Mouse (Mus musculus) thymus, adult 2 months (tissue): ENCODE data around the gene Cd4. TPM values are rescaled to one million over a fixed set of nuclear protein-coding genes. Genes with fewer than 3 reads are reported as not detected.
"Not testable (repeated sequence)": the region's sequence is repeated elsewhere in the genome, so short reads cannot be mapped to it uniquely, and the experiment has no call there.

Experiments
- DNase-seq: peaks from one replicate; pipeline ENCODE4 v3.0.0; 2021
- H3K27ac ChIP-seq: fragments of 200-500 bp; 2 replicates; pipeline ENCODE4 v1.5.1; 2012; ENCODE audit warnings: low read length, control low read depth; ENCODE audit not compliant: control insufficient read depth, insufficient read depth
- H3K27me3 ChIP-seq: fragments of 200-500 bp; 2 replicates; pipeline ENCODE4 v1.6.1; 2012; ENCODE audit warnings: mild to moderate bottlenecking, low read length, moderate library complexity, mixed read lengths; ENCODE audit not compliant: control insufficient read depth, insufficient read depth
- H3K36me3 ChIP-seq: fragments of 200-500 bp; 2 replicates; pipeline ENCODE4 v1.6.1; 2012; ENCODE audit warnings: mild to moderate bottlenecking, low read length, moderate library complexity; ENCODE audit not compliant: control insufficient read depth, insufficient read depth
- H3K4me1 ChIP-seq: fragments of 200-500 bp; replicated peaks from 2 replicates; pipeline ENCODE4 v1.6.1; 2012; ENCODE audit warnings: low read length; ENCODE audit not compliant: control insufficient read depth, insufficient read depth
- H3K4me3 ChIP-seq: fragments of 200-500 bp; 2 replicates; pipeline ENCODE4 v1.5.1; 2012; ENCODE audit warnings: mild to moderate bottlenecking, low read length, control low read depth, moderate library complexity; ENCODE audit not compliant: control insufficient read depth, insufficient read depth
- CTCF ChIP-seq: fragments of 200-500 bp; IDR thresholded peaks from 2 replicates; pipeline ENCODE4 v1.5.1; 2012; ENCODE audit warnings: mild to moderate bottlenecking, control low read depth, low read length, moderate library complexity, borderline replicate concordance; ENCODE audit not compliant: control insufficient read depth, poor library complexity, insufficient read depth; ENCODE audit errors: extremely low read depth
- POLR2A ChIP-seq: fragments of 200-500 bp; IDR thresholded peaks from 2 replicates; pipeline ENCODE4 v1.6.1; 2012; ENCODE audit warnings: mild to moderate bottlenecking, low read length, control low read depth, moderate library complexity; ENCODE audit not compliant: control insufficient read depth, poor library complexity, insufficient read depth; ENCODE audit errors: extremely low read depth
- WGBS: fragments of 180-500 bp; shearing (Covaris S2); methylation state at CpG from one replicate; pipeline ENCODE4 v1.1.7; 2018; 5-methylcytosine and 5-hydroxymethylcytosine counted together
- polyA plus RNA-seq: library from polyadenylated mRNA; depleted of rRNA; stranded (reverse); fragments of >200 nt; gene quantifications from 2 replicates; pipeline ENCODE4 v1.2.3, GENCODE M21; 2012

Gene Cd4
- polyA plus RNA-seq, 1 experiment = 565 TPM

DNA sequence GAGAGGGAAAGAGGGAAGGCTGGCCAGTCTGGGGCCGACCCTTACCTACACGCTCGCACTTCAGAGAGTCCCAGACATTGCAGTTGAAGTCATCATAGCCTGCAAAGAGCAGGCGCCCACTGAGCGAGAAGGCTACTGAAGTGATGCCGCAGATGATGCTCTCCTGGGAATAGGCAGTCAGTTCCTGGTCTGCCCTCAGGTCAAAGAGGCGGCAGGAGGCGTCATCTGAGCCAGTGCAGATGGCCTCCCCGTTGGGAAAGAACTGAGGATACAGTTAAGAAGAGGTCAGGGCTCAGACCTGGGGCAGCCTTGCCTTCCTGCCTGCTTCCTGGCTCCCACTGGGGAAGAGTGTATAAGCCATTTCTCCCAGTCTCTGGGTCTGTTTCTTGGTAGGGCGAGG lies 52.5 kb downstream of the Cd4 start:
- no peak overlapping the region for H3K4me3 ChIP-seq
- H3K27ac ChIP-seq = no peak overlapping the region
- no peak for DNase-seq
- TF ChIP-seq POLR2A (no peak), CTCF (no peak)
- 0 out of 2 replicates have a peak, but pooled peaks cover 3% of the 10 kb centered on the region for H3K4me1 ChIP-seq
- H3K36me3 ChIP-seq = peaks cover 12% of the 10 kb centered on the region; the same call in 1 of the 2 replicates
- 93% methylated on average over 10 of the region's 10 CpGs for WGBS
- no peaks in the 10 kb centered on the region for H3K27me3 ChIP-seq

DNA sequence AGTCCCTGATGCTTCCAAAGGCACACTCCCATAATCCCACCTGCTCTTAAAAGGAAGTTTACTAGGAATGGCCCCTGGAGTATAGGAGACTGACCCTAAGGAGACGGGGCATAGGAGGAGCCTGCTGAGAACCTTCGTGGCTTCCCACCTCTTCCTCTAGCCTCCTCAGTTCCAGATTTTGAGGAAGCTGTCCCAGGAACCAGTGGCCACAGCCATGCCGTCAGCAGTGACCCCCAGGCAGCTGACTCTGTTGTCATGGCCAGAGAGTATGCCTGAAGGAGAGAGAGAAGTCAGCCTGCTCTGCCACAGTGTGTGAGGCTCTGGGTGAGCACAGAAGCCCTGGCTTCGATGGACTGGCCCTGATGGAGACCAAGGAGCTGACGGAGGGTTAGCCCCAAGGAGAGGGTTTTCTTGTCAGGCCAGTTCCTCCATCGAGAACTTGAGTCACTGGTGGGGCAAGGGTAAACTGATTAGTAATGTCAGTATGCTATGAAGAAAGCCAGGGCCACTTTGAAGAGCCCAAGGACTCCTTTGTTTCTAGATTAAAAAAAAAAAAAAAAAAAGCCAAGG lies 53.4 kb downstream of the Cd4 start:
- H3K36me3 ChIP-seq = peaks cover 12% of the 10 kb centered on the region; the same call in 1 of the 2 replicates
- DNase-seq = no peak
- 85% methylated on average over 6 of the region's 6 CpGs for WGBS
- TF ChIP-seq POLR2A = no peak
- TF ChIP-seq CTCF = no peak
- peaks cover 7% of the 10 kb centered on the region for H3K4me1 ChIP-seq
- no peak overlapping the region for H3K27ac ChIP-seq
- no peak overlapping the region for H3K4me3 ChIP-seq
- no peaks in the 10 kb centered on the region for H3K27me3 ChIP-seq

DNA sequence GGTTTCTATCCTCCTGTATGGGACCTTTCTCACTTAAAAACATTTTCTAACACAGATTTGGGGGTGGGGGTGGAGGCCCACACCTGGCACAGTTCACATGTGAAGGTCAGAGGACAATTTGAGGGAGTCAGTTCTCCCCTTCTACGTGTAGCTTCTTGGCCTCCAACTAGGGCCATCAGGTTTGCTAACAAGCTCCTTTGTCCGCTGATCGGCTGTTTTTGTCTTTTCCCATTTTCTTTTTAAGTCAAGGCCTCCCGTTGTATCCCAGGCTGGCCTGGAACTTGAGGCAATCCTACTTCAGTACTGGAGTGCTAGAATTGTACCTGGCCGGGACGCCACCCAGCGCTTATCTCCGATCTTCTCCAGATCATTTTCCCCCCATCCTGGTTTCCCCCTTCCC lies 56.4 kb downstream of the Cd4 start:
- H3K4me1 ChIP-seq = peaks cover 14% of the 10 kb centered on the region

DNA sequence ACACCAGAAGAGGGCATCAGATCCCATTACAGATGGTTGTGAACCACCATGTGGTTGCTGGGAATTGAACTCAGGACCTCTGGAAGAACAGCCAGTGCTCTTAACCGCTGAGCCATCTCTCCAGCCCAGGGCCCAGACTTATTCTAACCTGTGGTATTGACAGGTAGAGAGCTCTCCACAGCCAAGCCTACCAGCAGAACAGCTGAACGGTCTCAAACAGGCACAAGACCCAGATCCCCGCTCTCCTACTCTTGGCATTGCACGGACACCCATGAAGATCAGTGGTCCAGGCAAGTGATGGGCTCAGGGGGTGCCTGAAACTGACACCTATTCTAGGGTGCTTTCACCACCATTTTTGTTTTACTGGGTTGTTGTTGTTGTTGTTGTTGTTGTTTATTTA lies 56.8 kb downstream of the Cd4 start:
- H3K4me1 ChIP-seq = peaks cover 14% of the 10 kb centered on the region

More for the DNA sequence above, 56.4 kb downstream of the Cd4 start:
- WGBS = 96% methylated on average over 8 of the region's 8 CpGs
- H3K36me3 ChIP-seq = peaks cover 12% of the 10 kb centered on the region; the same call in 1 of the 2 replicates
- H3K27ac ChIP-seq = no peak overlapping the region
- H3K4me3 ChIP-seq = no peak overlapping the region
- DNase-seq = no peak
- TF ChIP-seq CTCF = no peak
- TF ChIP-seq POLR2A = no peak
- no peaks in the 10 kb centered on the region for H3K27me3 ChIP-seq

DNA sequence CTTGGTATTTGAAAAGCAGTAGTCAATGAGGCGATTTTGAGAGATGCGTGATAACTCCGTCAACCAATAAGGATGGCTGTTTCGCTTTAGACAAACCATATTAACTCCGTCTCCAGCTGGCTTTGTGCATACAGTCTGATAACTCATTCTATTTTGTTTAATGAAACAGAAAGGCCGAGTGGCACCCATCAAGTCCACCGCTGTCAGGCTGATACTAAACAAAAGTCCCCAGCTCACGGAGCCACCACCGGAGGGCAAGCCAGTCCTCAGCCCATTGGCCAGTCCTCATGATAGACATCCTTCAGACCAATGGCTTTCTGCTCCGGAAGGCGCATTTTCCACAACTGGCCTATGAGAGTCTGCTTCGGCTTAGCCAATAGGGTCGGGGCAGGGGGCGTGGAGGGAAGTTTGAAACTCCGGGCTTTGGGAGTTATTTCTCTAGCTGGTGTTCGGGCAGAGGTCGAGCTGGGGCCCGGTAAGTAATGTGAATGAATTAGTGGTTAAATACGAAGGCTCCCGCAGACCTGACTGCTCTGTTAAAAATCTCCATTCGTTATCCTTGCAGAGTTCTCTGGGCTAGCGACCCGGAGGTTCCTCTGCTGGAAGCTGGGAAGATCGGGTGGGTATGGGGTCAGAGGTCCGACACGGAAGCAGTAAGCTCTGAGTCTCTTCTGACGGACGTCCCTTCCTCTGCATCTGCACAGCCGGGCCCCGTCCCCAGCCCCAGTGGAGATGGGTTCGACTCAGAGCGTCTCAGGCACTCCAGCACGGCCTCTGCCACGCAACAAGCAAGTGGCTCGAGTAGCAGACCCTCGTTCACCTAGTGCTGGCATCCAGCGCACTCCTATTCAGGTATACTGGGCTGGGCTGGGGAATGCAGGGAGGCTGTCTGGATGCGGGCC lies 58.0 kb downstream of the Cd4 start:
- peaks cover 14% of the 10 kb centered on the region for H3K4me1 ChIP-seq
- TF ChIP-seq CTCF (no peak), POLR2A (peak; percentile 49; the same call in 1 of the 2 replicates)
- peak overlapping the region; percentile 51 for H3K4me3 ChIP-seq
- peak overlapping the region; percentile 58 for H3K27ac ChIP-seq
- no peaks in the 10 kb centered on the region for H3K27me3 ChIP-seq
- DNase-seq = peak; percentile 93
- peaks cover 7% of the 10 kb centered on the region; the same call in 1 of the 2 replicates for H3K36me3 ChIP-seq
- 2% methylated on average over 38 of the region's 38 CpGs for WGBS

More for the DNA sequence above, 56.8 kb downstream of the Cd4 start:
- H3K4me3 ChIP-seq, H3K27me3 ChIP-seq, DNase-seq, H3K27ac ChIP-seq: not testable (repeated sequence)
- over 99% methylated on average over 4 of the region's 4 CpGs for WGBS
- H3K36me3 ChIP-seq = peaks cover 12% of the 10 kb centered on the region; the same call in 1 of the 2 replicates

DNA sequence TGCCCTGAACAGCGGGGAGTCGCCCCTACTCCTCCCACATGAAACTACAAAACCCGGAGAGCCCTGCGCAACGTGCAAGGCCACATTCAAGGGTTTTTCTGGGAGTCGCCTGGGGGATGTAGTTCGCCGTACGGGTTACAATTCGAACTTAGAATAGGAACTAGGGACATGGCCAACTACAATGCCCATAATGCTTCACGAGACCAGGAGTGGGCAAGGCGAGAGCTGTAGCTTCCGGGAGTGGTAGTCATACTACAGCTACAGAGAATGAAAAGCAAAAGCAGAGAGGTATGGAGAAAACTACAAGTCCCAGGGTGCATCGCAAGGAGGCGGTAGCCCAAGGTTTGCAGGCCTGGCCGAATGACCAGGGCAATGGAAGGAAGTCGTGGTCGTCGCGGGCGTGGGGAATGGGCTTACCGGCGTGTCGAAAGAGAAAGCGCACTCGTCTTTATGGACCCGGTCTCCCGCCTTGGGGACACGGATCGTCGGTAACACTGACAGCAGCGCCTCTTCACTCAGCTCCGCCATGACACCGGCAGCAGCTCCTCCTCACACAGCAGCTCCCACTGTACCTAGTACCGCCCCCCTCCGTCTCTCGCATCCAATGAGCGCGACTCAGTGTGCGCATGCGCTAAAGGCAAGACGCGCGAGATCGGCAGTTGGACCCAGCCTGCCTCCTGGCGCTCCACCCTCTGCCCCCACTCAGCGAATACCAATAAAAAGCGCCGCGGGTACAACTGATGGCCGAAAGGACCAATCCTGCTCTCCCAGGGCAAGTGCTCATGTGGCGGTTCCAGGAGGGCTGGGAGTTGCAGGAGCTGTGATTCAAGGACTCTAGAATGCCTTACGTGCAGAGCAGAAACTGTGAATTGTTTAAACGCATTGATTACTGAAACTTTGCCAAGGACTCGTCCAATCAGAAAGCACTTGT lies 58.9 kb downstream of the Cd4 start, which contains the start of the genes Usp5 and Cdca3:
Usp5 (minus strand) TSS at position 617 of the 931 bp plus-strand sequence.
Cdca3 (plus strand) TSS at position 680 of the 931 bp plus-strand sequence.
- peak within 1 kb of the TSS; percentile 58 for H3K27ac ChIP-seq
- peaks cover 11% of the 10 kb centered on the region for H3K36me3 ChIP-seq
- peak within 1 kb of the TSS; percentile 72 for H3K4me3 ChIP-seq
- DNase-seq = peak; percentile 98
- under 1% methylated on average over 55 of the region's 55 CpGs for WGBS
- peaks cover 14% of the 10 kb centered on the region for H3K4me1 ChIP-seq
- TF ChIP-seq POLR2A = peak; percentile 57; the same call in 1 of the 2 replicates
- TF ChIP-seq CTCF = 0 out of 2 replicates have a peak, but pooled peaks have one; percentile 44
- H3K27me3 ChIP-seq = no peaks in the 10 kb centered on the region
